Mouse (Mus musculus) liver, embryonic 14.5 days (tissue): ENCODE data around the gene Apobec4. TPM values are rescaled to one million over a fixed set of nuclear protein-coding genes. Genes with fewer than 3 reads are reported as not detected.

ENCODE experiments used
- ATAC-seq: fragments of 200-750 bp; cut with Nextera tagmentation; 2 replicates; pipeline ENCODE4 v1.8.0; 2017; ENCODE audit warnings: moderate number of reproducible peaks, mild to moderate bottlenecking, moderate library complexity; ENCODE audit not compliant: insufficient read depth
- DNase-seq, 3 experiments: peaks; one replicate each; pipeline ENCODE4 v3.0.0-alpha.2; 2012 to 2013; ENCODE audit warnings: low read depth in 3 of 3, low spot score in 3 of 3
- H3K27ac ChIP-seq: fragments of 300-500 bp; sonication (generic); 2 replicates; pipeline ENCODE4 v1.5.1; 2014; ENCODE audit warnings: moderate library complexity, mild to moderate bottlenecking, control low read depth, inconsistent platforms
- H3K27me3 ChIP-seq: fragments of 300-500 bp; sonication (generic); 2 replicates; pipeline ENCODE4 v1.6.1; 2014; ENCODE audit warnings: mild to moderate bottlenecking, low read length, moderate library complexity; ENCODE audit not compliant: control insufficient read depth, insufficient read depth
- H3K36me3 ChIP-seq: fragments of 300-500 bp; sonication (generic); replicated peaks from 2 replicates; pipeline ENCODE4 v1.6.1; 2014; ENCODE audit warnings: low read depth; ENCODE audit not compliant: control insufficient read depth, insufficient read depth
- H3K4me1 ChIP-seq, 2 experiments: fragments of 200-500 bp in 1 of 2; fragments of 300-500 bp in 1 of 2; sonication (generic) in 1 of 2; replicated peaks; 2 replicates each; pipeline ENCODE4 v1.6.1; 2012 to 2014; ENCODE audit warnings: antibody characterized with exemption in 1 of 2, inconsistent platforms in 1 of 2, low read length in 1 of 2; ENCODE audit not compliant: control insufficient read depth in 2 of 2, insufficient read depth in 2 of 2
- H3K4me2 ChIP-seq: fragments of 300-500 bp; sonication (generic); 2 replicates; pipeline ENCODE4 v1.6.1; 2014; ENCODE audit warnings: low read depth, mild to moderate bottlenecking, control low read depth, moderate library complexity
- H3K4me3 ChIP-seq, 2 experiments: fragments of 200-500 bp in 1 of 2; fragments of 300-500 bp in 1 of 2; sonication (generic) in 1 of 2; 2 replicates each; pipeline ENCODE4 v1.5.1; 2012 to 2014; ENCODE audit warnings: low read depth in 2 of 2, low read length in 2 of 2, mild to moderate bottlenecking in 2 of 2, control low read depth in 1 of 2, inconsistent platforms in 1 of 2, moderate library complexity in 1 of 2; ENCODE audit not compliant: insufficient read depth in 1 of 2
- H3K9ac ChIP-seq: fragments of 300-500 bp; sonication (generic); replicated peaks from 2 replicates; pipeline ENCODE4 v1.6.1; 2014; ENCODE audit warnings: mild to moderate bottlenecking, control low read depth, moderate library complexity
- H3K9me3 ChIP-seq: fragments of 300-500 bp; sonication (generic); 2 replicates; pipeline ENCODE4 v1.6.1; 2016; ENCODE audit warnings: low read length, mixed read lengths; ENCODE audit not compliant: control insufficient read depth
- CTCF ChIP-seq: IDR thresholded peaks from 2 replicates; pipeline ENCODE4 v1.5.1; 2016; ENCODE audit warnings: antibody characterized with exemption, low read depth, control low read depth
- EP300 ChIP-seq: IDR thresholded peaks from 2 replicates; pipeline ENCODE4 v1.6.1; 2016; ENCODE audit warnings: antibody characterized with exemption, low read depth
- WGBS: fragments of 180-500 bp; shearing (Covaris S2); extraction: QIAGEN DNeasy Blood & Tissue Kit; methylation state at CpG from one replicate; pipeline ENCODE4 v1.1.7; 2014; ENCODE audit not compliant: insufficient replicate concordance; 5-methylcytosine and 5-hydroxymethylcytosine counted together
- polyA plus RNA-seq, 2 experiments: library from polyadenylated mRNA; depleted of rRNA in 1 of 2; stranded (reverse) in 1 of 2; unstranded in 1 of 2; fragments of >200 nt; fragmentation: Nextera tagmentation in 1 of 2; extraction: Ambion mirVana in 1 of 2; gene quantifications; 2 replicates each; pipeline versions ENCODE4 v1.2.1 to v1.2.3; 2012 to 2014

The Apobec4 gene
- polyA plus RNA-seq, 2 experiments: not detected

- Histone ChIP-seq H3K4me3 (no peak overlapping the region), H3K27ac (no peak overlapping the region), H3K4me2 (no peak overlapping the region), H3K36me3 (no peaks in the 10 kb centered on the region), H3K9me3 (no peaks in the 10 kb centered on the region), H3K9ac (no peak overlapping the region), H3K4me1 (peaks cover 0 to 17% of the 10 kb centered on the region in 2 experiments; a peak in 3 of 4 replicates), H3K27me3 (no peaks in the 10 kb centered on the region)
- no peak for DNase-seq
- TF ChIP-seq CTCF: no peak
- TF ChIP-seq EP300: no peak
- WGBS: 70% methylated on average over 12 of the region's 12 CpGs
- no peak for ATAC-seq
These were observed 42.6 kb downstream of the Apobec4 start for GRCm38 (mm10) chr1:152792736-152793494.

GRCm38 (mm10) chr1:152793495-152794130 lies 43.3 kb downstream of the Apobec4 start:
- Histone ChIP-seq H3K4me3 (no peak overlapping the region), H3K36me3 (no peaks in the 10 kb centered on the region), H3K4me2 (no peak overlapping the region), H3K27me3 (no peaks in the 10 kb centered on the region), H3K9me3 (no peaks in the 10 kb centered on the region), H3K4me1 (peaks cover 0 to 20% of the 10 kb centered on the region in 2 experiments; a peak in 3 of 4 replicates), H3K9ac (no peak overlapping the region), H3K27ac (no peak overlapping the region)
- 59% methylated on average over 6 of the region's 6 CpGs for WGBS
- DNase-seq (no peak), ATAC-seq (no peak)
- TF ChIP-seq EP300 (no peak), CTCF (no peak)

DNA sequence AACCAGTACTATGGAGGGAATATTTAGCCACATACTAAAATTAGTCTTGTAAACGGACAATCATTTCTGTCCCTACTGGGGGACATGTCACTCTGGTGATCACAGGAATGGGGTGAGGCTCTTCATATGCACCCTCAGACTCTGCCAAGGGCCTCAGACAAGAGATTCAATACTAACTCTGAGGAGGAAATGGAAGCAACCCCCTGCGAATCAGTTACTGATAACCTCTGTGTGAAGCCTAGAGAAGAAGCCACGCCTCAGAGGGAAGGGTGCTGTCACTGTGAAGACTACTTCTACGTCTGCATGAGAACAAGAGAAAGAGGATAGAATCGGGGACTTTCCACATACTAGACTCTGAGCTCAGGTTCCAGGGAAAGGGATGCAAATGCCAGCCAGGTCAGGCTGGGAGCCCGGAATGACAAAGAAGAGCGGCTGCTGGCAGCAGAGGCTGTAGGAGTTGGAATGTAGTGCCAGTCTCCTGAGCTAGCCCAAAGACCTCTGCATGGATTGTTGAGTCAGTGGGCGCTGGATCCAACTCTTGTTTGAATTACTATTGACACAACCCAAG lies 45.4 kb downstream of the Apobec4 start:
- DNase-seq (no peak), ATAC-seq (no peak)
- Histone ChIP-seq H3K4me2 (no peak overlapping the region), H3K9me3 (no peaks in the 10 kb centered on the region), H3K27ac (no peak overlapping the region), H3K36me3 (no peaks in the 10 kb centered on the region), H3K4me1 (peaks cover 0 to 23% of the 10 kb centered on the region in 2 experiments; a peak in 3 of 4 replicates), H3K9ac (no peak overlapping the region), H3K27me3 (no peaks in the 10 kb centered on the region), H3K4me3 (no peak overlapping the region)
- TF ChIP-seq EP300 (no peak), CTCF (no peak)
- 30% methylated on average over 8 of the region's 8 CpGs for WGBS

GRCm38 (mm10) chr1:152796683-152797263 lies 46.4 kb downstream of the Apobec4 start:
- Histone ChIP-seq H3K9me3 (no peaks in the 10 kb centered on the region), H3K27ac (no peak overlapping the region), H3K4me3 (no peak overlapping the region), H3K36me3 (no peaks in the 10 kb centered on the region), H3K27me3 (no peaks in the 10 kb centered on the region), H3K9ac (no peak overlapping the region), H3K4me1 (peaks cover 0 to 18% of the 10 kb centered on the region in 2 experiments; a peak in 3 of 4 replicates), H3K4me2 (no peak overlapping the region)
- DNase-seq: no peak
- 65% methylated on average over 8 of the region's 8 CpGs for WGBS
- TF ChIP-seq EP300: no peak
- TF ChIP-seq CTCF: no peak
- no peak for ATAC-seq
